Mouse (Mus musculus) forebrain, embryonic 14.5 days (tissue): ENCODE data around the gene Mthfd1l. TPM values are rescaled to one million over a fixed set of nuclear protein-coding genes. Genes with fewer than 3 reads are reported as not detected.
A peak's percentile ranks its signal among the peaks of the same experiment; 100 is the strongest.

Experiments
- ATAC-seq: fragments of 200-750 bp; cut with Nextera tagmentation; 2 replicates; pipeline ENCODE4 v1.8.0; 2017; ENCODE audit warnings: mild to moderate bottlenecking, moderate library complexity
- DNase-seq: peaks from one replicate; pipeline ENCODE4 v3.0.0-alpha.2; 2015; ENCODE audit warnings: low spot score
- H3K27ac ChIP-seq: fragments of 300-500 bp; sonication (generic); 2 replicates; pipeline ENCODE4 v1.5.1; 2014; ENCODE audit warnings: low read depth, mild to moderate bottlenecking, control low read depth, low read length, moderate library complexity
- H3K27me3 ChIP-seq: fragments of 300-500 bp; sonication (generic); replicated peaks from 2 replicates; pipeline ENCODE4 v1.6.1; 2014; ENCODE audit warnings: low read length, control low read depth, mixed read lengths; ENCODE audit not compliant: control insufficient read depth, insufficient read depth
- H3K36me3 ChIP-seq: fragments of 300-500 bp; sonication (generic); 2 replicates; pipeline ENCODE4 v1.6.1; 2014; ENCODE audit warnings: low read length, control low read depth; ENCODE audit not compliant: control insufficient read depth, insufficient read depth
- H3K4me1 ChIP-seq: fragments of 300-500 bp; sonication (generic); 2 replicates; pipeline ENCODE4 v1.6.1; 2014; ENCODE audit warnings: antibody characterized with exemption, low read length, control low read depth; ENCODE audit not compliant: control insufficient read depth, insufficient read depth
- H3K4me2 ChIP-seq: fragments of 300-500 bp; sonication (generic); 2 replicates; pipeline ENCODE4 v1.6.1; 2014; ENCODE audit warnings: mild to moderate bottlenecking, control low read depth, low read length
- H3K4me3 ChIP-seq: fragments of 300-500 bp; sonication (generic); 2 replicates; pipeline ENCODE4 v1.5.1; 2014; ENCODE audit warnings: low read depth, low read length, control low read depth
- H3K9ac ChIP-seq: fragments of 300-500 bp; sonication (generic); 2 replicates; pipeline ENCODE4 v1.6.1; 2014; ENCODE audit warnings: mild to moderate bottlenecking, low read length, control low read depth, moderate library complexity
- H3K9me3 ChIP-seq: fragments of 300-500 bp; sonication (generic); replicated peaks from 2 replicates; pipeline ENCODE4 v1.6.1; 2016; ENCODE audit warnings: low read length, control low read depth, mixed read lengths; ENCODE audit not compliant: control insufficient read depth
- WGBS: fragments of 180-500 bp; shearing (Covaris S2); extraction: QIAGEN DNeasy Blood & Tissue Kit; methylation state at CpG from one replicate; pipeline ENCODE4 v1.1.7; 2014; 5-methylcytosine and 5-hydroxymethylcytosine counted together
- polyA plus RNA-seq: library from polyadenylated mRNA; unstranded; fragments of >200 nt; fragmentation: Nextera tagmentation; extraction: Ambion mirVana; gene quantifications from 2 replicates; pipeline ENCODE4 v1.2.1, GENCODE M21; 2014

Gene Mthfd1l
- polyA plus RNA-seq, 1 experiment from 2014 or later: 3.9 TPM

DNA sequence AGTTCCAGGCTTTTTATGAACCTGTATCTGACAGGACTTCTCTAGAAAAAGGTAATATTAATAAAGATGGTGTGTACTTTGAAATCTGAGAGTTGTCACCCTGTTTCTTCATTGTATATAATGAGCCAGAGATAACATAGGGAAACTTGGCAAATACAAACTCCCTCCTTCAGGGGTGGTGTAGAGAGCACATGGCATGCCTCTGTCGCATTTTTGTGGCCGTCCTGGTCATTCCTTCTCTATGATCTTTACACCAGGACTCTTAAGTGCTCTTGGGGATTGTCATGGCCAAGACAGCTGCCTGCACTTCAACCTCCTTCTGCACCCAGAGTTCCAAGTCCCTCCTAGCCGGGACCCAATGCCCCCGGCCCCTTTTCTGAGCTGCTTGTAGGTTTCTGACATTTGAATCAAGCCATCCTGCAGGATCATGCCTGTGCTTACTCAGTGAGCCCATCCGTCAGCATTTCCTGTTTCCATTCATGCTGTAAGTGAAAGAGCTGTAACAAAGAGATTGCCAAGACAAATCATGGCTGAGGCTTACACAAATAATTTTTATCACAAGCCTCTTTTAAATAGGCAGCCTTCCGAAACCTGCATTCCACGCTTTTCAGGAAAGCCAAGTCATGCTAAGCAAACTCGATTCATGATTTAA lies 106.2 kb downstream of the Mthfd1l start:
- Histone ChIP-seq H3K4me1 (no peaks in the 10 kb centered on the region), H3K36me3 (no peaks in the 10 kb centered on the region), H3K4me2 (no peak overlapping the region), H3K9me3 (no peaks in the 10 kb centered on the region), H3K27ac (no peak overlapping the region), H3K4me3 (no peak overlapping the region), H3K27me3 (no peaks in the 10 kb centered on the region), H3K9ac (no peak overlapping the region)
- ATAC-seq (no peak), DNase-seq (no peak)
- WGBS: 83% methylated on average over 8 of the region's 8 CpGs

DNA sequence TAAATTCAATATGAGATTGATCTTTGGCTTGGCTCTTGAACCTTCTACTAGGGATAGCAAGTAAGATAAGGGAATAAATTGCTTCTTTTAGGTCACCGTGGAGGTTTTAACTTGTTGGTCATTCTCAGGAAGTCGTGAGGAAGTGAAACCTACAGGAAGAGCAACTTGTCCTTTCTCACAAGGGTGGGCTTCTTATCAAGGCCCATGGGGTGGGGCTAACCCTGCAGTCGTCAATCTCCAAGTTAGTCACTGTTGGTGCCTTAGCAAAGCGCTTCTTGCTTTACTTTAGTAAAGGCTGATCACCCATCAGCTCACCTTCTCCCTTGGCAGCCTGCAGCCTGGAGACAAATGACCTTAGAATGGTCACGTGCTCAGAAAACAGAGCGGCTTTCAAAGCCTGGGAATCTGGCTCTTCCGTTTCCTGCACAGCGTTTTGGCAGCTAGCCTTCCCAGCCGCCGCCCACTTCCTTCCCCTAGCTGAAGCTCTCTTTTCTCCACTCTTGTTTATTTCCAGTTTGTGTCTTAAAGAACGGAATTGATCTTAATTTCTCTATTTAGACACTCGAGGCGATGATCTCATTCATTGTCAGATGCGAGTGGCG lies 106.8 kb downstream of the Mthfd1l start:
- H3K4me2 ChIP-seq: no peak overlapping the region
- H3K4me1 ChIP-seq: no peaks in the 10 kb centered on the region
- H3K27me3 ChIP-seq: no peaks in the 10 kb centered on the region
- no peaks in the 10 kb centered on the region for H3K9me3 ChIP-seq
- no peak overlapping the region for H3K27ac ChIP-seq
- H3K9ac ChIP-seq: no peak overlapping the region
- DNase-seq (peak; percentile 35), ATAC-seq (no peak)
- no peak overlapping the region for H3K4me3 ChIP-seq
- WGBS: 64% methylated on average over 15 of the region's 15 CpGs
- no peaks in the 10 kb centered on the region for H3K36me3 ChIP-seq

DNA sequence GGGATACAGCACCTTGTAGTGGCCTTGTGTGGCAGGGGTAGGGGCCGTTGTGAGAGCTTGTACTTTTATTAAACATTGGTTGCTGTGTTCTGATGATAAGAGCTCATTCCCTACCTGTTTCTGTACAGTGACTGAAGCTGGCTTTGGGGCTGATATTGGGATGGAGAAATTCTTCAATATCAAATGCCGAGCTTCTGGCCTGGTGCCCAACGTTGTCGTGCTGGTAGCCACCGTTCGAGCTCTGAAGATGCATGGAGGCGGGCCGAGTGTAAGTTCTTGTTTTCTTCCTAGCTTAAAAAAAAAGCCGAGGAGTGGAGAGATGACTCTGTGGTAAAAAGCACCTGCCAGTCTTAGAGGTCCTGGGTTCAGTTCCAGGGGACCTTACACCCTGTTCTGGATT lies 110.7 kb downstream of the Mthfd1l start:
- no peak for DNase-seq
- Histone ChIP-seq H3K4me1 (no peaks in the 10 kb centered on the region), H3K27me3 (no peaks in the 10 kb centered on the region), H3K36me3 (no peaks in the 10 kb centered on the region), H3K4me3 (no peak overlapping the region), H3K9ac (no peak overlapping the region), H3K9me3 (no peaks in the 10 kb centered on the region), H3K27ac (no peak overlapping the region), H3K4me2 (no peak overlapping the region)
- 76% methylated on average over 9 of the region's 9 CpGs for WGBS
- ATAC-seq: no peak

GRCm38 (mm10) chr10:4084907-4085306 lies 112.0 kb downstream of the Mthfd1l start:
- 72% methylated on average over 4 of the region's 4 CpGs for WGBS
- Histone ChIP-seq H3K27ac (no peak overlapping the region), H3K36me3 (no peaks in the 10 kb centered on the region), H3K9ac (no peak overlapping the region), H3K27me3 (no peaks in the 10 kb centered on the region), H3K4me2 (no peak overlapping the region), H3K9me3 (no peaks in the 10 kb centered on the region), H3K4me1 (no peaks in the 10 kb centered on the region), H3K4me3 (no peak overlapping the region)
- DNase-seq: no peak
- ATAC-seq: no peak

DNA sequence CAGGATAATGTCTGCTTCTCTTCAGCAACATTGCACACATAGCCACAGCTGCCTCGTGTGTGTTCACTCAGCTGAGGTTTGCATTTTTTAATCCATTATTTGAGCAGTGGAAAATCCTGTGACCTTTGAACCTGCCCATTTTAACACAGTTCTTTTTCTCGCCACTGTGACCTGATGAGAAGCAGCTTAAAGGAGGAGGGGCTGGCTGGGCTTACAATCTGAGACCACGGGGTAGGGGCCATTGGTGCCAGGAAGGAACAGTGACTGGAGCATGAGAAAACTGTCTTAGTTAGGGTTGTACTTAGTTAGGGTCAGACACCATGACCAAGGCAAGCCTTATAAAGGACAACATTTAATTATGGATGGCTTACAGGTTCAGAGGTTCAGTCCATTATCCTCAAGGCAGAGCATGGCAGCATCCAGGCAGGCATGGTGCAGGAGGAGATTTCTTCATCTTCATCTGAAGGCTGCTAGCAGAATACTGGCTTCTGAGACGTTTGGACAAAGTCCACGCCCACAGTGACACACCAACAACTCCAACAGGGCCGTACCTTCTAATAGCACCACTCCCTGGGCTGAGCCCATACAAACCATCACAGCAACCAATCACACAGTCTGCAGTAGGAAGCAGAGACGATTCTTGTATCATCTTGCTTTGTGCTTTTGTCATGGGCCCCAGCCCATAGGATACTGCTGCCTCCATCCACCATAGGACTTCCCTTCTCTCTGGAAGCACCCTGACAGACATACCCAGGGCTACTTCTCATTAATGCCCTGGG lies 112.6 kb downstream of the Mthfd1l start:
- no peaks in the 10 kb centered on the region for H3K36me3 ChIP-seq
- ATAC-seq: no peak
- DNase-seq: no peak
- no peak overlapping the region for H3K4me2 ChIP-seq
- H3K27me3 ChIP-seq: no peaks in the 10 kb centered on the region
- H3K9me3 ChIP-seq: no peaks in the 10 kb centered on the region
- WGBS: 54% methylated on average over 7 of the region's 7 CpGs
- no peaks in the 10 kb centered on the region for H3K4me1 ChIP-seq
- H3K27ac ChIP-seq: no peak overlapping the region
- H3K4me3 ChIP-seq: no peak overlapping the region
- no peak overlapping the region for H3K9ac ChIP-seq

DNA sequence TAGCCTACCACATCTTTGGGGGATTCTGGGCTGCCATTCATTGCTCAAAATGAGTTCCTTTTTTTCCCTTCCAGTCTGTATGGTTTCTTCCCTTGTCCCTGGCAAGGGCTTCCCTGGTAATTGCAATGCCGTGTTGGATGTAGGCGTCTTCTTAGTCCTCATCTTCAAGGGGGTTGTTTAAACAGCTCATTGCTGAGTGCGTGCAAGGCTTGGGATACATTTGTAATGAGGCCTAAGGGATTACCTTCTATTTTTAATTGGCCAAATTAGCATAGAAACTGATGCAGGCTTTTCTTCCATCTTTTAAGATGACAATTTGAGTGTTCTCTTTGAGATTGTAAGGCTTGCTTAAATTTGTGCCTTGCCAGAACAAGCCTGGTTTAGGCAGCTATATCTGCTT lies 114.6 kb downstream of the Mthfd1l start:
- H3K9ac ChIP-seq: no peak overlapping the region
- no peak overlapping the region for H3K4me2 ChIP-seq
- no peaks in the 10 kb centered on the region for H3K27me3 ChIP-seq
- no peaks in the 10 kb centered on the region for H3K4me1 ChIP-seq
- WGBS: 12% methylated on average over 3 of the region's 3 CpGs
- no peak overlapping the region for H3K4me3 ChIP-seq
- H3K27ac ChIP-seq: no peak overlapping the region
- H3K9me3 ChIP-seq: no peaks in the 10 kb centered on the region
- DNase-seq: peak; percentile 72
- H3K36me3 ChIP-seq: no peaks in the 10 kb centered on the region
- peak; percentile 84 for ATAC-seq

GRCm38 (mm10) chr10:4088744-4089414 lies 116.0 kb downstream of the Mthfd1l start:
- 82% methylated on average over 7 of the region's 7 CpGs for WGBS
- Histone ChIP-seq H3K4me1 (no peaks in the 10 kb centered on the region), H3K9me3 (no peaks in the 10 kb centered on the region), H3K4me2 (no peak overlapping the region), H3K27me3 (no peaks in the 10 kb centered on the region), H3K9ac (no peak overlapping the region), H3K36me3 (no peaks in the 10 kb centered on the region), H3K4me3 (no peak overlapping the region), H3K27ac (no peak overlapping the region)
- ATAC-seq: peak; percentile 54; the same call in 1 of the 2 replicates
- DNase-seq: peak; percentile 69

GRCm38 (mm10) chr10:4089885-4090284 lies 117.0 kb downstream of the Mthfd1l start:
- Histone ChIP-seq H3K4me2 (no peak overlapping the region), H3K36me3 (no peaks in the 10 kb centered on the region), H3K27ac (no peak overlapping the region), H3K4me3 (no peak overlapping the region), H3K4me1 (no peaks in the 10 kb centered on the region), H3K9me3 (no peaks in the 10 kb centered on the region), H3K27me3 (no peaks in the 10 kb centered on the region), H3K9ac (no peak overlapping the region)
- DNase-seq: no peak
- 90% methylated on average over 15 of the region's 15 CpGs for WGBS
- ATAC-seq: no peak
